Mouse (Mus musculus) lung, postnatal 36 days (tissue): Measurements from ENCODE around the gene Pbx2.

Source experiments
- DNase-seq: peaks from one replicate; pipeline ENCODE4 v3.0.0; 2022; ENCODE audit warnings: mixed read lengths

Pbx2 gene

DNA sequence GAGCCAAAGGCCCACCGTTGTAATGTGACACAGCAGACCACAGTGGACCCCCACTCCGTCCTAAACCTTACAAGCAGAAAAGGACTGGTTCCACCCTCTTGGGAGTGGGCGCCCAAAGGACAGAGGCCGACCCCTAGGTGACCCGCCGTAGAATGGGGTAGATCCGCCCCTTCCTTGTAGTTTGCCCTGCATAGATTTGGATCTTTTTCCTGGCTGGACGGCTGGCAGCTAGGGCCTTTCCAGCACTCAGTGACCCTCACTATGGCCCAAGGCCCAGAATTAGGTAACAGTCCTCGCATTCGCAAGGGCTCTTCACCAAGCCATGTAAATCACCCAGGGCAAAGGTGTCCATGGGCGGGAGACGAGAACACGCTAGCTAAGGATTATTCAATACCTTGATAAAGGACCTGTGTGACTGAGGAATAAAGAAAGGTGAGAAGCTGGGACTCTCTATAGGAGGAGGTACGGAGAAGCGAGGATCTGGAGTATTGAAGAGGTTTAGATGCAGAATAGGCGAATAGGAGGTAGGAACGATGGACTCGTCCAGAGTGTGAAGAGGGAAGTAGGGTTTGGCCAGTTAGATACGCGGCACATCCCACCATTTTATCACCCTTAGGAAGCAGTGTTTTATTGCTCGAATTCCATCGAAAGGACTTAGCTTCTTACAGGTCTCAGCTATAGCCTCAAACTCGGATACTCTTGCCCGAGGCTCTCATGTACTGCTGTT lies 13.6 kb downstream of the Pbx2 start:
- DNase-seq, result peak; percentile 84

- peak; percentile 98 for DNase-seq
Measured at GRCm38 (mm10) chr17:34605609-34606008, 14.5 kb downstream of the Pbx2 start.

DNA sequence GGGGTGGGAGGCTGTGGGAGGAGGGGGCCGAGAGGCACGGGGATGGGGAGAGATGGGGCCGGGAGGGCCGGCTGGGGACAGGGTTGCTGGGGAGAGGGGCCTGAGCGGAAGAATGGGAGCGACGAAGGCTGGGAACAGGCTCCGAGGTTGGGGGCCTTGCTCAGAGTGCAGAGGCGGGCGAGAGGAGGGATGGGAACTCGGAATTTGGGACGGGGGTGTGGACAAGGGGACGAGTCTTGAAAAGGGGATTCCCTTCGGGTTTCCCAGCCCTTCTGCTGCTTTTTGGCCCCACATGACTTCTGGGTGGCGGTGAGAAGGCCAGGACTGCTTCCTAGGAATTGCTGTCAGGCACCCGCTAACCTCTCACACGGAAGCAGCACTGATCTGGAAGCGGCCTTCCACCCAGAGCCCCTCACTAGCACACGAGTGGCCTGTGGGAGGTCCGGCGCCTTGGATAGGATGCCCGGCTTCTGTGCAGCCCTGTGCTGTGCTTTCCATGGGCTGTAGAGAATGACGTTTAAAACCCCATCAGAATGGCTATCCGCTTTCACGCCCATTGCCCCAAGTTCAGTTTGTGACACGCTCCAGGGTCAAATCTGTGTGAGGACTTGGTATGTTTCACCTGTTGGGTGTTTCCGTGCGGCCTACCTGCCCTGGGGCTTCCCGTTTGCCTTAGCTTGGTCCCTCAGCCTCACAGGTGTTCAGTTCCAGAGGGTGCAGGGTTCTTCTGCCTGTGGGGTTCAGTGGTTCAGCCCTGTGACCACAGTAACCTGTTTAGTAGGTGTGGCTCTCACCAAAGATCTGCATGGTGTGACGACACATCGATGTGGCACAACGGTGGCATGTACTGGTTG lies 15.3 kb downstream of the Pbx2 start:
- no peak for DNase-seq

- DNase-seq, result no peak
Measured at GRCm38 (mm10) chr17:34607997-34608396, 16.9 kb downstream of the Pbx2 start.

- no peak for DNase-seq
Measured at GRCm38 (mm10) chr17:34611050-34611449, 20.0 kb downstream of the Pbx2 start.

- no peak for DNase-seq
Measured at GRCm38 (mm10) chr17:34613054-34613645, 22.1 kb downstream of the Pbx2 start.

- DNase-seq, result no peak
Measured at GRCm38 (mm10) chr17:34613830-34614229, 22.8 kb downstream of the Pbx2 start.

DNA sequence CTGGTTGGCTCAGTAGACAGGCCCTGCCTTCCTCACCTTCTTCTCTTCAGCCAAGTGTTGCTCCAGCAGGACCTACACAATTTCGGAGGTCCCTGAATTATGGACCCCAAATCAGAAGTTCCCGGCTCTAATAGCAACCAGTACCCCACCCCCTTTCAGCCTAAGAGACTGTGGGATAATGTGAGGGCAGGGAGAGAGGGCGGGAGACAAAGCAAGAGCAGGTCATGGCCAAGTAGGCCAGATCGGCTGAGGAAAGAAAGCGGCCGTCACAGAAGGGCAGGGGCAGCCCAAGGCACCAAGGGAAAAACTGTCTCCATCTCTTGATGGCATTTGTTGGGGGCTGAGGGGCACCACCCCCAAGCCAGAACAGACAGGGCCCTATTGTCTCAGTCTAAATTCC lies 24.8 kb downstream of the Pbx2 start, which contains the start of gene Egfl8:
Egfl8 (minus strand) TSS at position 101 of the 400 bp plus-strand sequence.
- no peak for DNase-seq

GRCm38 (mm10) chr17:34618999-34619398 lies 27.9 kb downstream of the Pbx2 start:
- DNase-seq, result peak; percentile 93

DNA sequence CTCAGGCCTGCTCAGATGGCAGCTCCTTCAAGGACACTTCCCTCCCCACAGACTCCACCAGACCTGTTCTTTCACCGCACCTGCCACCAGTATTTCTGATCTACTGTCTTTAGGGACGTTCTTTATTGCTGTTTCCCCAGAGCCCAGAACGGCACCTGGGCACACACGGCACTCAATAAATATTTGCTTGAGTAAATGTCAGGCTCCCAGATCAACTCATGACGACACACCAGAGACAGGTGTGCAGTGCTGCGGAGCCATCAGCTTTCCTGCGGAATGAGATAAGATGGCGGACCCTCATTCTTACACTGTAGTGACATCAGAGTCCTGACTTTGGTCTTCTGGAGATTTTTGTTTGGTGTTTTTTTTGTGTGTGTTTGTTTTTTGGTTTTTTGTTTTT lies 29.9 kb downstream of the Pbx2 start:
- no peak for DNase-seq

- DNase-seq, result no peak
Measured at GRCm38 (mm10) chr17:34623161-34623560, 32.1 kb downstream of the Pbx2 start.

GRCm38 (mm10) chr17:34624981-34625380 lies 33.9 kb downstream of the Pbx2 start:
- no peak for DNase-seq

GRCm38 (mm10) chr17:34626062-34626772 lies 35.2 kb downstream of the Pbx2 start:
- DNase-seq, result no peak

GRCm38 (mm10) chr17:34626773-34627092 lies 35.7 kb downstream of the Pbx2 start:
- DNase-seq, result peak; percentile 58

DNA sequence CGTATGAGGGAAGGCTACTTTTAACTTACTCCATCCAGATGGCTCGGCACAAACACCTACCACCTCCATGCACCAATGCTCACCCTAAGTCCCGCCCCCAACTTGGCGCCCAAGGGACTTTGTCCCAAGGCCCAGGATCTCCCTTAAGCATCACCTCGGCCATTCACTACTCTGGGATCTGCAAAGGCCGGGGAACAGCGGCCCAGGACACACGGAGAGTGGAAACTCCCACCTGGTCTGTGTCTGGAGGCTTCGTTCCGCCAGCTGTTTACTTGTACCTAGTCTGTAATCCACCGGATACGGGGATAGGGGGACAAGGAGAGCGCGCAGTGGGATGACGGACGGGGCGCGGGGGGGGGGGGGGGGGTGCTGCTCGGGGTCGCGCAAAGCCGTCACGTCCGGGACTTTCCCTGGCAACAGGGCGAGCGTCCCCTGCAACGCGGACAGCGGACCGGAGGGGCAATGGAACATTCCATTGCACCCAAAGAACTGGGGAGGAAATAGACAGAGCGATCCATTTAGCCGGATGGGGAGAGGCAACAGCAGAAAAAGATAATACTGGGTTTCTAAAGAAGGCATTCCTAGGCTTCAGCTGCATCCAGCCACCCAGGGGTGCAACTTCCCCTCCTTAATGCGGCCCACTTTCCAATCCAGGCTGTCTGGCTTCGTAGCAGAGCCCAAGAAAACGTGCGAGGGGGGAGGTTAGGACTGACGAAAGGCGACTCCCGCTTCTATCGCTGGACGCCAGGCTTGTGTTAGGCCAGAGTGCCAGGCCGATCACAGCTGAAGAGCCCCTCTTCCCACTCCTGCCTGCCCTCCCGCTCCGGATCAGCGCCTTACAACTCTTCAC lies 36.3 kb downstream of the Pbx2 start:
- peak; percentile 89 for DNase-seq

- DNase-seq, result peak; percentile 73
Measured at GRCm38 (mm10) chr17:34627943-34628643, 37.0 kb downstream of the Pbx2 start, which contains the start of gene Ppt2. TSS of gene Ppt2 (minus strand) at chr17:34628510.

- DNase-seq, result no peak
Measured at GRCm38 (mm10) chr17:34628644-34628967, 37.5 kb downstream of the Pbx2 start.

GRCm38 (mm10) chr17:34629221-34629751 lies 38.2 kb downstream of the Pbx2 start, which contains the start of gene Prrt1:
TSS of gene Prrt1 (plus strand) at chr17:34629533.
- DNase-seq, result no peak

- no peak for DNase-seq
Measured at GRCm38 (mm10) chr17:34629796-34630603, 38.9 kb downstream of the Pbx2 start.

GRCm38 (mm10) chr17:34630761-34631301 lies 39.8 kb downstream of the Pbx2 start:
- DNase-seq, result no peak
